Mouse (Mus musculus) stomach, embryonic 16.5 days (tissue): ENCODE data around the gene Atp1a4. TPM values are rescaled to one million over a fixed set of nuclear protein-coding genes. Genes with fewer than 3 reads are reported as not detected.

Experiments used
- ATAC-seq: fragments of 200-750 bp; cut with Nextera tagmentation; 2 replicates; pipeline ENCODE4 v1.8.0; 2017; ENCODE audit warnings: moderate number of reproducible peaks, moderate TSS enrichment; ENCODE audit not compliant: insufficient read depth, low FRiP score
- H3K27ac ChIP-seq: fragments of 300-500 bp; sonication (generic); 2 replicates; pipeline ENCODE4 v1.5.1; 2014; ENCODE audit warnings: low read length
- H3K27me3 ChIP-seq: fragments of 300-500 bp; sonication (generic); 2 replicates; pipeline ENCODE4 v1.6.1; 2014; ENCODE audit warnings: low read length, control low read depth, mixed read lengths; ENCODE audit not compliant: control insufficient read depth, insufficient read depth
- H3K36me3 ChIP-seq: fragments of 300-500 bp; sonication (generic); 2 replicates; pipeline ENCODE4 v1.6.1; 2014; ENCODE audit warnings: low read length; ENCODE audit not compliant: control insufficient read depth, insufficient read depth
- H3K4me1 ChIP-seq: fragments of 300-500 bp; sonication (generic); 2 replicates; pipeline ENCODE4 v1.6.1; 2014; ENCODE audit warnings: low read length, control low read depth, mixed read lengths; ENCODE audit not compliant: control insufficient read depth, insufficient read depth
- H3K4me2 ChIP-seq: fragments of 300-500 bp; sonication (generic); 2 replicates; pipeline ENCODE4 v1.6.1; 2014; ENCODE audit warnings: low read depth, low read length, mixed read lengths
- H3K4me3 ChIP-seq: fragments of 300-500 bp; sonication (generic); replicated peaks from 2 replicates; pipeline ENCODE4 v1.5.1; 2014; ENCODE audit warnings: mild to moderate bottlenecking, low read length
- H3K9ac ChIP-seq: fragments of 300-500 bp; sonication (generic); 2 replicates; pipeline ENCODE4 v1.6.1; 2014; ENCODE audit warnings: low read length
- H3K9me3 ChIP-seq: fragments of 300-500 bp; sonication (generic); replicated peaks from 2 replicates; pipeline ENCODE4 v1.6.1; 2016; ENCODE audit warnings: low read length, control low read depth; ENCODE audit not compliant: control insufficient read depth
- WGBS: fragments of 180-500 bp; shearing (Covaris S2); extraction: QIAGEN DNeasy Blood & Tissue Kit; methylation state at CpG from one replicate; pipeline ENCODE4 v1.1.7; 2014; 5-methylcytosine and 5-hydroxymethylcytosine counted together
- polyA plus RNA-seq: library from polyadenylated mRNA; unstranded; fragments of >200 nt; fragmentation: Nextera tagmentation; extraction: Ambion mirVana; gene quantifications from 2 replicates; pipeline ENCODE4 v1.2.1, GENCODE M21; 2015

Gene Atp1a4
- 0.04 TPM in 1 of 2 replicates, not detected in the other for polyA plus RNA-seq

GRCm38 (mm10) chr1:172258314-172258713 lies at the start of gene Atp1a4:
Gene Atp1a4 (minus strand): TSS chr1:172258414.
- ATAC-seq = no peak
- Histone ChIP-seq H3K4me3 (no peak within 1 kb of the TSS), H3K4me2 (no peak within 1 kb of the TSS)

GRCm38 (mm10) chr1:172307936-172308335 lies 49.7 kb upstream of the Atp1a4 start:
- peak; percentile 59 for ATAC-seq

More at GRCm38 (mm10) chr1:172258314-172258713, at the start of gene Atp1a4:
- Histone ChIP-seq H3K36me3 (no peaks in the 10 kb centered on the region), H3K9me3 (no peaks in the 10 kb centered on the region), H3K4me1 (no peaks in the 10 kb centered on the region), H3K27ac (no peak within 1 kb of the TSS), H3K9ac (no peak within 1 kb of the TSS), H3K27me3 (no peaks in the 10 kb centered on the region)
- 91% methylated on average over 6 of the region's 6 CpGs for WGBS

GRCm38 (mm10) chr1:172306885-172307284 lies 48.7 kb upstream of the Atp1a4 start:
- H3K27me3 ChIP-seq = no peaks in the 10 kb centered on the region
- H3K9ac ChIP-seq = peak overlapping the region; percentile 43; the same call in 1 of the 2 replicates
- no peak for ATAC-seq
- peak overlapping the region; percentile 74; the same call in 1 of the 2 replicates for H3K27ac ChIP-seq
- WGBS = 75% methylated on average over 6 of the region's 6 CpGs
- H3K36me3 ChIP-seq = no peaks in the 10 kb centered on the region
- no peaks in the 10 kb centered on the region for H3K9me3 ChIP-seq
- no peak overlapping the region for H3K4me3 ChIP-seq
- peaks cover 24% of the 10 kb centered on the region for H3K4me1 ChIP-seq
- no peak overlapping the region for H3K4me2 ChIP-seq

More at GRCm38 (mm10) chr1:172307936-172308335, 49.7 kb upstream of the Atp1a4 start:
- Histone ChIP-seq H3K4me3 (no peak overlapping the region), H3K36me3 (no peaks in the 10 kb centered on the region), H3K4me1 (peaks cover 21% of the 10 kb centered on the region), H3K27ac (peak overlapping the region; percentile 74), H3K9ac (peak overlapping the region; percentile 27; the same call in 1 of the 2 replicates), H3K4me2 (no peak overlapping the region), H3K9me3 (no peaks in the 10 kb centered on the region), H3K27me3 (no peaks in the 10 kb centered on the region)
- WGBS = 50% methylated on average over 10 of the region's 10 CpGs

GRCm38 (mm10) chr1:172306196-172306595 lies 48.0 kb upstream of the Atp1a4 start:
- Histone ChIP-seq H3K4me2 (no peak overlapping the region), H3K9ac (no peak overlapping the region), H3K27me3 (no peaks in the 10 kb centered on the region), H3K9me3 (no peaks in the 10 kb centered on the region), H3K4me1 (peaks cover 23% of the 10 kb centered on the region), H3K4me3 (no peak overlapping the region), H3K27ac (no peak overlapping the region), H3K36me3 (no peaks in the 10 kb centered on the region)
- no peak for ATAC-seq
- WGBS = 68% methylated on average over 4 of the region's 4 CpGs

GRCm38 (mm10) chr1:172305635-172306034 lies 47.4 kb upstream of the Atp1a4 start:
- no peak for ATAC-seq
- Histone ChIP-seq H3K4me2 (no peak overlapping the region), H3K4me3 (no peak overlapping the region), H3K9me3 (no peaks in the 10 kb centered on the region), H3K9ac (no peak overlapping the region), H3K27me3 (no peaks in the 10 kb centered on the region), H3K36me3 (no peaks in the 10 kb centered on the region), H3K4me1 (peaks cover 19% of the 10 kb centered on the region), H3K27ac (no peak overlapping the region)
- WGBS = 80% methylated on average over 3 of the region's 3 CpGs

GRCm38 (mm10) chr1:172305153-172305552 lies 46.9 kb upstream of the Atp1a4 start:
- Histone ChIP-seq H3K9ac (no peak overlapping the region), H3K9me3 (no peaks in the 10 kb centered on the region), H3K4me2 (no peak overlapping the region), H3K36me3 (no peaks in the 10 kb centered on the region), H3K4me1 (peaks cover 19% of the 10 kb centered on the region), H3K4me3 (no peak overlapping the region), H3K27ac (no peak overlapping the region), H3K27me3 (no peaks in the 10 kb centered on the region)
- no peak for ATAC-seq
- WGBS = 89% methylated on average over 2 of the region's 2 CpGs

- H3K4me2 ChIP-seq = no peak overlapping the region
- 55% methylated on average over 6 of the region's 6 CpGs for WGBS
- H3K9ac ChIP-seq = no peak overlapping the region
- no peaks in the 10 kb centered on the region for H3K9me3 ChIP-seq
- H3K36me3 ChIP-seq = no peaks in the 10 kb centered on the region
- no peak for ATAC-seq
- H3K4me1 ChIP-seq = peaks cover 14% of the 10 kb centered on the region
- H3K27ac ChIP-seq = no peak overlapping the region
- no peak overlapping the region for H3K4me3 ChIP-seq
- no peaks in the 10 kb centered on the region for H3K27me3 ChIP-seq
Observed at GRCm38 (mm10) chr1:172304443-172304842, 46.2 kb upstream of the Atp1a4 start.

- ATAC-seq = no peak
- Histone ChIP-seq H3K4me2 (no peak overlapping the region), H3K9me3 (no peaks in the 10 kb centered on the region), H3K27ac (no peak overlapping the region), H3K36me3 (no peaks in the 10 kb centered on the region), H3K27me3 (no peaks in the 10 kb centered on the region), H3K9ac (peak overlapping the region; percentile 20; the same call in 1 of the 2 replicates), H3K4me3 (no peak overlapping the region), H3K4me1 (peaks cover 12% of the 10 kb centered on the region)
- 27% methylated on average over 6 of the region's 6 CpGs for WGBS
Observed at GRCm38 (mm10) chr1:172302851-172303250, 44.6 kb upstream of the Atp1a4 start.

GRCm38 (mm10) chr1:172302311-172302710 lies 44.1 kb upstream of the Atp1a4 start:
- no peak overlapping the region for H3K4me3 ChIP-seq
- no peak overlapping the region for H3K27ac ChIP-seq
- no peaks in the 10 kb centered on the region for H3K9me3 ChIP-seq
- peaks cover 12% of the 10 kb centered on the region for H3K4me1 ChIP-seq
- H3K27me3 ChIP-seq = no peaks in the 10 kb centered on the region
- H3K36me3 ChIP-seq = no peaks in the 10 kb centered on the region
- no peak for ATAC-seq
- no peak overlapping the region for H3K9ac ChIP-seq
- 60% methylated on average over 3 of the region's 3 CpGs for WGBS
- H3K4me2 ChIP-seq = no peak overlapping the region
